Mouse (Mus musculus) CD8-positive naive resting alpha-beta T cell, adult 2 months (primary cell): ENCODE data around the gene Man1c1.

Source experiments
- DNase-seq, 2 experiments: peaks; one replicate each; pipeline ENCODE4 v3.0.0; 2022; ENCODE audit warnings: low read depth in 2 of 2, low spot score in 2 of 2

The Man1c1 gene

DNA sequence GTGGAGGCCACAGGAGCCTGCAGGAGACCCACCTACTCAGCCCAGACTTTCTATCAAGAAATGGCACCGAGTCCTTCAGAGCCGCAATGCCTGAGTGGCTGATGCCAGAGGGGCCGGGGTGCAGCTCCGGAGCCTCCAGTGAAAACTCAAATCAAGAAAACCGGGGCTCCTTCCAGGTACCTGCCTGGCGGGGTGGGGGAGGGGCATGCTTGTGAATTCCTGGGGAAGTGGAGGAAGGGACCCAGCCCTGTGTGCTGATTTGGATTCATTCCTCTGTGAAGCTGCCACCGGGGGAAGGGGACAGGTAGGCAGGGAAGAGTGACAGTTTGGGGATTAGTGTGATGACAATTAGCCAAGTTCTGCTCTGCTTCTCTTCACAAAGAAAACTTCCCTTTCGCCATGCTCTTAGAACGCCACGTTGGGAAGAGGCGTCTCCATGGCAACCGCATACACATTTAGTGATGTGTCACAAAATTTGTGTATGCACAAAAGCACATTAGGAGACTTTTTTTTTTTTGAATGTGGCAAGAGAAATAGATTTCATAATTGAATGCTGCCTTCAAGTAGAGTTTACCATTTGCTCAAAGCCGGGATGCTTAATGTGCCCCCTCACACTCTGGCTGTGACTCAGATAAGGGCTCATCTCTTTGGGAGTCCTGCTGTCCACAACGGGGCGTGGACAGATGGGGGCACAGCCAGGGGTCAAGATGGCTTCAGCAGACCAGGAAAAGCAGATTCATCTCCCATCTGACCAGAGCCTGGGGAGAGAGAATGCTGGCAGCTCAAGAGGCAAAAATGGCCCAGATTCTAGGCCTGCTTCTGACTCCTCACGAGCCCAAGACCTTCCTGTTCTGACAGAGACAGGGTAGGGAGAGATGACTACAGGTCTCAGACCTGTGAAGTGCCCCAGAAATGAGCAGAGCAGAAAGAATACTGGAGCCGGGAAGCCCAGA, 26.3 kb downstream of the Man1c1 start:
- no peak for DNase-seq

DNA sequence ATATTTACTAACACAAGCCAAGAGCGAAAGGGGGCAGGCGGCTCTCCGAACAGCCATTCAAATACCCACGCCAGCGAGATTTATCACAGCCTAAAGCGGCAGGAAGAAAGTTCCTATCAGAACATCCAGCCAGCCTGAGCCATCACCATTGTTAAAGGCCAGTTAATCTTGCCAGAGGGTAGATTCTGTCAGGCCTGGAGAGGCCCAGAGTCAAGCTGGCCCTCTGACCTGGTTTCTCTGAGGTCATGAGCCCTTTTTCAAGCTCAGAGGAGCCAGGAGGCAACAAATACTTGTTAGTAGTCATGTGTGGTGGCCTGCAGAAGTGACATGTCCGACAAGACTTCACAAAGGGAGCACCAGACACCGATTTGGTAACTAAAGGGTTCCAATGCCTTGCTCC, 28.3 kb downstream of the Man1c1 start:
- no peak for DNase-seq

DNA sequence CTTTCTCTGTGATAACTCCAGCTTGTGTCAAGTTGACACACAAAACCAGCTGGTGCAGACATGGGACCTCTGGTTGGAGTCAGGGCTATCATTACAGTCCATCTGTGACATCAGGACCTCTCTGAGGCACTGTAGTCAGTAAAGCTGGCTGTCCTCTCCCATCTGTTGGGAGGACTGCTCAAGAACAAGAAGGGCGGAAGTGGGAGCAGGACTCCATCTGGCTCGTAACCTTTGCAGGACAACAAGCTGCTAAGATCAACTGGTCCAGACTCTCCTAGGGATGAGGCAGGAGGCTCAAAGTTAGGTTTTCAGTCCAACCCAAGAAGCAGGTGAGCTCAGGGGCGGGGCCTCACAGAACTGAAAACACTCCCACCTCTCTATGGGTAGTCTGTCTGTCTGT, 29.1 kb downstream of the Man1c1 start:
- DNase-seq: no peak

DNA sequence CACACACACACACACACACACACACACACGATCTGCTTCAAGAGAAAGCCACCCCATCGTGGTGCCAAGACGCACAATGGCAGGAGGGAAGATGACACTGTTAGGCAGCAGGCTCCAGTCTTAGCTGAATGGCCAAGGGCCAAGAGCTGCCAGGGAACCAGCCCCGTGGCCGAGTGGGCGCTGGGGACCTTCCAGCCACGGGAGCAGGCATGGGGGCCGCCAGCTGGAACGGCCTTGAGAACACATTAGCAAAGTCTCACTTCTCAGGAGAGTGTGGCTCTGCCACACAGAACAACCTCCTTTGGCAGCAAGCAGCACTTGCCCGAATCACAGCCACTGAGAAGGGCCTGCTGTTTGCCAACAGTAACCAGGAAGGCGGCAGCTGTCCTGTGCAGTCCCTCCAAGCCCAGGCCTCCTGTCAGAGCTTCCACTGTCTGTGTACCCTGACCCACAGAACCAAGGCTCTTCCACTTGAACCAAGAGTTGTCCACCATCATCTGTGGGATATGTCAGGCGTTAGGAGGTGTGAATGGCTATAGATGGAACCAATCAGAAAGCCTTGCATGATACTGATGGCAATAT, 30.1 kb downstream of the Man1c1 start:
- DNase-seq: no peak

DNA sequence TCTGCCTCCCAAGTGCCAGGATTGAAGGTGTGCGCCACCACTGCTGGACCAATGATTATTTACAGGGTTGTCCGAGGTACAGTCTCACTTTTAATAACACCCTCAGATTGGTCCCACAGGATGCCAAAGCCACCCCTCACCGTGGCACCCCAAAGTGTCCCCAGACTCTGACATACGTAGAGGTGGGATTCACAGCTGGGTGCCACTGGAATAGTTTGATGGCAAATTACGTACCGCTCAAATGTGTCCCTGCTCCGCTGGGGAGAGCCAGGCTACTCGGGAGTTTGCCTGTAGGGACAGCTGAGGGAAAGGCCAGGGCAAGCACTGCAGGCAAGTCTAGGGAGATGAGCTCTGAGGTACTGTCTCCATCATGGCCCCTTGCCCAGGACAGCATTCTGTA, 30.9 kb downstream of the Man1c1 start:
- DNase-seq: no peak

DNA sequence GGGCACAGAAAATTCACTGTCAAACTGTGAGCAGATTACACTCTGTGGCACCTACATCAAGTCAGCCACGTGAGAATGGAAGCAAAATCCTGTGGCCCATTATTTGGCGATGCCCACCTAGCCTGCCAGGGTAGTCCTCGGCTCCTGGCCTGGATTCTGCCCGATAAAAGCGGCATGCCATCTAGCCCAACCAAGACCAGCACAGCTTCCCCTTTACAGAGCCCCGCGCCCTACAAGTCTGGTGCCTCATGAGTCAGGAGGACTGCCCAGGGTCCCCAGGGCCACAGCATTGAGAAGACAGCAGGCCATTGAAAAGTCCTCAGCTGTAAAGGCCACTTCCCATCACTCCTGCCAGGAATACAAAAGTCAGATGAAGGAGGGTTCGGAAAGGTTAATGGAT, 31.8 kb downstream of the Man1c1 start:
- no peak for DNase-seq

DNA sequence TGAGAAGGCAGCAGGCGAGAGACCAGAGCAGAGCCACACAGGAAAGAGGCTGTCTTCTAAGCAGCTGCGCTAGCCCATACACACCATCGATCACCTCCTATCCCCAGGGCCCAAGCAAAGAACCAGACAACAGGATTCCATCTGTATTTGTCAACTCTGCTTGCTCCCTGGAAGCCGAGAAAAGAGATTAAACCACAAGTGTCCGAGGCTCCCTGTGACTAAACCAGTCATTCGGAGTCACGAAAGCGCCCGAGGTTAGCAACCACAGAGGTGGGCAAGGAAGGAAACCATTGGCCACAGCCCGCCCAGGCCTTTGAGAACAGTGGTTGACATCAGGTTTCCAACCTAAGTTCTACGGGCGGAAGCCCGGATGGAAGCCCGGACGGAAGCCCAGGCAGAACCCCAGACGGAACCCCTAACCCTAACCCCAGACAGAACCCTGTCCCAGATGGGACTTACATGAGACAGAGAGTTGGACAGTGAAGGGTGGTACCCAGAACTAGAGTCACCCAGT, 32.4 kb downstream of the Man1c1 start:
- no peak for DNase-seq

DNA sequence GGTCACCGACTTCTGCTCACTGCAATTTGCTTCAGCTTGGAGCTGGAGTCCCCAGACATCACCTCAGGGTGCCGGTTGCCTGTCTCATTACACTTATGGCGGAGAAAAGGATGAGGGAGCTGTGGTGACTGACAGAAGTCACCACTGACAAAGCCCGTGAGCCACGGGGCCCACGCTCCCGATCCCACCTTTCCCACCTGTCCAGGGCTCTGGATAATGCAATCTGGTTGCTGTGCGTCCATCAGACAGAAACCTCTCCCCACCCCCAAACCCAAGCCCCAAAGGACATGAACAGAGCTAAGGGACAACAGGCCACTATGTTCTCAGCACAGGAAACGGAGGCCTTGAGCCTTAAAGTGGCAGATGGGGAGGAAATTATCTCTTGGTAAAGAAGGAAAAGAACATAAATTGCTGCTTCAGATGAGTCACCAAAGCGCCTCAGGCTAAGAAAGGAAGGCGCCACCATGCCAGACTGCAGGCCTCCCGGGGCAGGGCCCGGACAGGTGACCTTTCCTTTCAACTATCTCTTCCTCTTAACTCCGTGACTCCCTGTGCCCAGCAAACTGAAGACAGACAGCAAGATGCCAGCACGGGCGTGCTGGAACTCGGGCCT, 34.2 kb downstream of the Man1c1 start:
- DNase-seq: no peak

DNA sequence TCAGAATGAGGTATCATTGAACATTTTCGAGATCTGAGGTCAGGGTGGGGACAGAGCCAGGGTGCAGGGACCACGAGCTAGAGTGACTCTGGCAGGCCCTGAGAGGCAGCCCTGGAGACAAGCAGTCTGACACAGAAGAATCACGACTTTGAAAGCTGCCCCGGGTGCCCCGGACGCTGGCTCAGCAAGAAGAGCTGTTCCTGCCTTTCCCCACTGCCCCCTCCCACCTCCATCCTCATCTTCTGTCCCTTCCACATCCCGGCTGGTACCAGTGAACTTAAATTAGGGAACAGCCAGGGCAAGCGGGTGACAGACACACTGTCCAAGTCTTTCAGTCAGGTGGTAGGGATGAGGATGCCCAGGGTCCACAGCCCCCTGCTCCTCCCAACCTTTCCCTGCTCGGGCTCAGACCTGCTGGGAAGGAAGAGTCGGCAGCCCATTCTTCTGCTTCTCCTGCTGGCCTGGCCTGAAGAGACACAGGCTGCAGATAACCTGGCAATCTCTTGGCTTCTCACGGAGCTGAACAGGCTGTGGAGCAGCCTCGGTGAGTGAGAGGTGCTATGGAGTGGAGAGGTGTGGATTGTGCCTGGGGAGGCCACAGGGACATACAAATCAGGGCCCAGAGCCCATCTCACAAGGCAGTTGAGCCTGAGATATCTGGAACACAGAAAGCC, 35.6 kb downstream of the Man1c1 start:
- DNase-seq: no peak

DNA sequence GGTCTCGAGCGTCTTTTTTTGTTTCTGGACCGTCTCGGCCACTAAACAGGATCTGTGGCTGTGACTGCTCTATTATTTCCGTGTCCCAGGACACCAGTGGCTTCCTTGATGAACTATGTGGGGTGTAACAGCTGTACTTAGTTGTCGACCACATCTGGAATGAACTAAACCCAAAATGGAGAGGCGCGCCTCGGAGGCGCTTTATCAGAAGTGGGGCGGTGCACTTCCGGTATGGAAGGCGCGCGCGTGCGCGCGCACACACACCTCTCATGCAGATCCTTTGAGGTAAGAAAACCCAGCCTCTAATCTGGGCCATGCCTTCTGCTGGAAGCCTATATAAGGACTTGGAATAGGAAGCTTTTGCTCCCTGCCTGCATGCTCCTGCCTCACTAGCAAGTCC, 37.7 kb downstream of the Man1c1 start:
- DNase-seq: no peak

DNA sequence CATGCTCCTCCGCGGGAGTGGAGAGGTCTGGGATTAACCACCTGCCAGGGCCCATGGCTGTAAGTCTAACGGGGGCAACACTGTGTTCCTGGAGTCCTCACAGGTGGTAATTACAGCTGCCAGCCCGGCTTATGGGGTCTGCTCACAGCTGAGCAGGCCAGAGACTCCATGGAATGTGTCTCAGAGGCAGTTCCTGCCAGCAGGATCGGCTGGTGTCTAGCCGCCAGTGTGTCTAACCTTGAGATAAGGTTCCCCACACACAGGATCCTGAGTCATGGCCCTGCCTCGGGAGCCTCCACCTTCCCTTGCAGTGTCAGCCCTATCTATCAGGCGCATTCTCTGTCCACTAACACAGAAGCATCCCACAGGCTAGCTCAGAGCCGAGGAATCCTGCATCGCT, 41.0 kb downstream of the Man1c1 start:
- DNase-seq: no peak

DNA sequence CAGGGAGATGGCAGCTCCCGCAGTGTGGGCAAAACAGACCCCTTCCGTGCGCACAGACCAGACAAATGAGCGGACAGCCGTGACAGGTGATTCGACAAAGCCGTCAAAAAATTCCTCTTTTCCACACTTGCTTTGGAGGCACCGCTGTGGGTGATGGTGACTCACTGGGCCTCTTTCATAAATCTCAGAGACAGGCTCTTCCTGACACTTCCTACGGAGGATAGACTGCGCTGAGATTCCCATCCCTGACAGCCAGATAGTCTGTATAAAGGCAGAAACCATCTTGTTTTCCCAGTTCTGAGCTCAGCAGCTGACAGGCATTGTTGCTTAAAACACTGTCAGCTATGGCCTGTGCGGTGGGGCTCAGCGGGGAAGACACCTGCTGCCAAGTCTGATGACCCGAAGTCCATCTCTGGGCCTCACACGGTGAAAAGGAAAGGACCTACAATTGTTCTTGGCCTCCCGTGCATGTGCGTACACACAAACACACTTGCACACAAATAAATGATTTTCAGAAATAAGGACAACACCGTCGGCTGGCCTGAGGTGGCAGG, 43.4 kb downstream of the Man1c1 start:
- no peak for DNase-seq

DNA sequence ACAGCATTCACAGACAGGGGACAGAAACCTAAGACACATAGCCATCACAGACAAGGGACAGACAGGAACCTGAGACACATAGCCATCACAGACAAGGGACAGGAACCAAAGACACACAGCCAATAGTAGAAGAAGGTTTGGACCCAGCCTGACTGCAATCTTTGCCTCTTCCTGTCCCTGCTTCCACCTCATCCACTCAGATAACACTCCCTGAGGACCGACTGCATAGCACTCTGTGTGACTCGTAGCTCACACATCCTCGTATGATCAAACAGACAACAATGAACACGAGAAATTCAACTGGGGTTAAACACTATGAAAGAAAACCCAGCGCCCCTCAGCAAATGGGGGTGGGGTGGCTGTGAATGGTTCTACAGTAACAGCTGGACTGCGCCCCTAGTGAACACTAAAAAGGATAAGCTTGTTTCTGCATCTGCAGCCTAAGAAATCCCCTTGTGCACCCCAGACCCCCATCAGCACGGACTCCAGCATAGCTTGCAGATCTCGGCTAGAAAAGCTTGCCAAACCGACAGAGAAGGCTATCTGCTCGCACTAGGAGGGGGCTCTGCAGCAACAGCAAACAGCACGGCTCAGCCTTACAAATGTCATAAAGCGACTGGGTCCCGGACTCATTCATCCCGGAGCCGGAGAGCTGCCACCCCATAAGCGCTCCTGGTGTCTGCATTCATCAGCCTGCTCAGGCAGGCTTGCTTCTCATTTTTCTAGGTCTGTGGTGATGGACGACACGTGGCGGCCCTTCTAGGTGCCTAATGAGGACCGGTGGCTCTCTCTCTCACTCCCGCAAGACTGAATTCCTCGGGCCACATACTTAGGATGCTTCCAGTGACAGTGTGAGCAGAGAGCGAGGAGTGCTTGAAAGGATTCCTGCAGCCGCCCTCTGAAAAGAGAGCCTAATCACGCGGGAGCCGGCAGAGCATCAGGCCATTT, 44.5 kb downstream of the Man1c1 start:
- DNase-seq: no peak

DNA sequence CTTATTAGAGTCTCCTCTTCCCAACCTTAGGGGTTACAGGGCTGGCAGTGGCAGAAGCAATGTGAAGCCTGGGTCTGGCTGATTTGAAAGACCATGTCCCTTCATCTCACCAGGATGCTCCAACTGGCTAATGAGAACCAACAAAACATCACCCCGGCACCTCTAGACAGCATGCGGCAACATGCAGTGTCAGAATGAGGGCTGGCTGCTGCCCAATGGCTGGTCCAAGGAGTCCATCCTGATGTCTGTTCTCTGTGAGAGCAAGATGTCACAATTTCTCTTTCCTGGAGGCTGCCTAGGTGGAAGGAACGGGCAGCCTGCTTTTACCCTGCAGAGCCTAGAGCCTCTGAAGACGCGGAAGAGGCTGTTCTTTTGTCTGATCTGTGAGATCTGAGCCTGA, 46.6 kb downstream of the Man1c1 start:
- no peak for DNase-seq

DNA sequence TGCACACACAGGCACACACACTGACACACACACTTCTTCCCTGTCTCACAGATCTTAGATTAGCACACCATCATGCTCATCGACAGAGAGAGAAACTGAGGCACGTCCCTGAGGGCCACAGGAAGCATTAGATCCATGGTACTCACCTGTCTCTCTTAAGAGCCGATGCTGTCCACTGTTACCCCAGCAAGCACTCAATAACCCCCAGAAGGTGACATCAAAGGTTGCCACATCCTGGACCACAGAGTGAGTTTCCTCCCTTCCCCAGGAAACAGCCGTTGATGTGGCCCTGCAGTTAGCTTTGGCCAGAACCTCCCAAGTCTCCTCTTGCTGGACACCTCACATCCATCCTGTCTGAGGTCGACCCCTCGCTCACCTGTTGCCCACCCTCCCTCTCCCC, 49.7 kb downstream of the Man1c1 start:
- DNase-seq: peak; percentile 28 to 33

DNA sequence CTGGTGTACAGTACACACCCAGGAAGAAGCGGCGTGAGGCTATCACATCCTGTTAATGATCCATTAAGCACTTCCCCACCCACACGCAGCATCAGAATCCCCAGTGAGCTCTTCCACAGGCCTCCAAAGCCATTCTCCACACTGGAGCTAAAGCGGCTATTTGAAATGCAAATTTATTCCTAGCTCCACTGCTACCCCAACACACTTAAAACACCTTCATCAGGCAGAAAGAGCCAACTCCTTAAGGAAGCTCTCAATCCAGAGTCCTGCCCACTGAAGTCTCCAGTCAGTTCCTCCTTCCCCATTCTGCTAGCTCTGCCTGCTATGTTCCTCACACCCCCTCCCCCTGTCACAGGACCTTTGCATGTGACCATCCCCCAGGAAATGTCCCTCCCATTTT, 51.4 kb downstream of the Man1c1 start:
- DNase-seq: no peak

DNA sequence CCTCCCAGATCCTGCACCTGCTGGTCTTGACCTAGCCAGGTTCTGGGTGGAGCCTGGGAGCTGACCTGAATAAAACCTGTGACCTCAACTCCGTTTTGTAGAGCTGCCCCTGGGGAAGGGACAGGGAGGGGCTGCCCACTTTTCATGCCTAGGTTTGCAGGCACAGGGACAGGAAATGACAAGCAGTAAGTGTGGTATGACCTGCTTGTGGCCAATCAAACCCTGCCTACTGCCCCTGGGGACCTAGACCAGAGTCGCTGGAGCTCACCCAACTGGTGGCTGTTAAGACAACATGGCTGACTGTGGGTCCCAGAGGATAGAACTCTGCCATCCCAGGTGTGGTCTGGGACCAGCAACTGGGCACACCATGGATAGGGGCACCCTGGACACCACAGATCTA, 51.9 kb downstream of the Man1c1 start:
- DNase-seq: no peak

DNA sequence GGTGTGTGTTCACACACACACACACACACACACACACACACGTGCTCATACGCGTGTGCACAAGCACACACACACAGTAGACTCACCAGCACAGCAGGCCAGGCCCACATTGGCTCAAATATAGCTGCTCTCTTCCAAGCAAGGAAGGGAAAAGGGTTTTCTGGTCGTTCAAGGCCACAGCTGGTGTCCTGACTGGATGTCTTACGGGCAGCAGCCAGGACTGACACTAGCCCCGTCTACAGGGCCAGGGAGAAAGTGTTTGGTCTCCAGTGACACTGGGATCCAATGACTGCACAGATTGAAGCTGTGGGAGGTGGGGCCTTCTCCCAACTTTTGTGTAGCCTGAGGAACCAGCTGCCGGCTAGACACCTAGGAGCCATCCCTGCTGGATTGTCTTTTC, 52.7 kb downstream of the Man1c1 start:
- no peak for DNase-seq

DNA sequence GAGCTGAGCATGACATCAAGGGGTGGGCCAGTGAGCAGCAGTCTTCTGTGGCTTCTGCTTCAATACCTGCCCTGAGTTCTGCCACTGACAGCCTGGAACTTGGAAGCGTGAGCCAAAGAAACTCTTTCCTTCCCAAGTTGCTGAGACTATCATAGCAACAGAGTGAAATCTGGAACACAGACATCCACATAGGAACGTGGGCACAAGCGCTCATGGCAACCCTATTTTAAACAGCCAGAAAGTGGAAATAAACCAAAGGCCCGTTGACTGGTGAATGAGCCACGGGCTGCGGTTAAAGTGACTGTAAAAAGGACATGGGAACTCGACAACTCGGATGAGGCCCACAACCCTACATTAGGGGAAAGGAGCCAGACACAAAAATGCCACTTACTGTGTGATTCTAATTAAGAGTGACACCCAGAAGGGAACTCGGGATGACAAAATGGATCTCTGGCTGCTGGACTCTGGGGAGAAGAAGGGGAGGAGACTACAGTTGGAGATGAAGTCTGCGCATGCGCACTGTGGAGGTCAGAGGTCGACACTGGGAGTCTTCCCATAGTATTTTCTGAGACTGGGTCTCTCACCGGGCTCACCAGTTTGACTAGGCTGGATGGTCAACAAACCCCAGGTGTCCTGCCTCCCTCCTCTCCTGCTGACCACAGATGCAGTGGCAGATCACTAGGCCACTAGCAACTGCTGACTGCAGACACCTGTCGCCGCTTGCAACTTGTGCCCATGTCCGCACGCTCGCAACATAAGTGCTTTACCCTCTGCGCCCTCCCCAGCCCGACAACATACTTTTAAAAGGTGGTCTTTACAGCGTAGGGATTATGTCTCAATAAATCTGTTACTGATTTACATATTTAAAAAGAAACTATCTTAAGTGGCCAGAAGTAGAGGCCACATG, 58.8 kb downstream of the Man1c1 start:
- DNase-seq: no peak
